Mouse (Mus musculus) liver, postnatal 0 days (tissue): ENCODE data around the gene Prickle3.

ENCODE experiments used
- CTCF ChIP-seq: sonication (generic); IDR thresholded peaks from 2 replicates; pipeline ENCODE4 v1.5.1; 2016; ENCODE audit warnings: antibody characterized with exemption, low read depth
- EP300 ChIP-seq: IDR thresholded peaks from 2 replicates; pipeline ENCODE4 v1.6.1; 2016; ENCODE audit warnings: antibody characterized with exemption, low read depth, mild to moderate bottlenecking

- TF ChIP-seq EP300 (no peak), CTCF (no peak)
These were observed at the start of gene Prickle3 for GRCm38 (mm10) chrX:7657221-7657639.
